Mouse (Mus musculus) kidney, embryonic 15.5 days (tissue): ENCODE results near the gene Sh3d19. TPM values are rescaled to one million over a fixed set of nuclear protein-coding genes. Genes with fewer than 3 reads are reported as not detected.
"Not testable (repeated sequence)": the region's sequence is repeated elsewhere in the genome, so short reads cannot be mapped to it uniquely, and the experiment has no call there.

Source experiments
- ATAC-seq: fragments of 200-750 bp; cut with Nextera tagmentation; replicated peaks from 2 replicates; pipeline ENCODE4 v1.8.0; 2017; ENCODE audit warnings: moderate TSS enrichment; ENCODE audit not compliant: low FRiP score
- H3K27ac ChIP-seq: fragments of 300-500 bp; sonication (generic); 2 replicates; pipeline ENCODE4 v1.5.1; 2015; ENCODE audit warnings: mild to moderate bottlenecking, inconsistent platforms
- H3K27me3 ChIP-seq: fragments of 300-500 bp; sonication (generic); 2 replicates; pipeline ENCODE4 v1.6.1; 2015; ENCODE audit warnings: inconsistent platforms
- H3K36me3 ChIP-seq: fragments of 300-500 bp; sonication (generic); 2 replicates; pipeline ENCODE4 v1.6.1; 2015; ENCODE audit warnings: inconsistent platforms
- H3K4me1 ChIP-seq: fragments of 300-500 bp; sonication (generic); 2 replicates; pipeline ENCODE4 v1.6.1; 2015; ENCODE audit warnings: inconsistent platforms
- H3K4me2 ChIP-seq: fragments of 300-500 bp; sonication (generic); 2 replicates; pipeline ENCODE4 v1.6.1; 2015; ENCODE audit warnings: moderate library complexity, mild to moderate bottlenecking, inconsistent platforms
- H3K4me3 ChIP-seq: fragments of 300-500 bp; sonication (generic); replicated peaks from 2 replicates; pipeline ENCODE4 v1.5.1; 2015; ENCODE audit warnings: mild to moderate bottlenecking, inconsistent platforms
- H3K9ac ChIP-seq: fragments of 300-500 bp; sonication (generic); 2 replicates; pipeline ENCODE4 v1.6.1; 2015; ENCODE audit warnings: mild to moderate bottlenecking, inconsistent platforms
- H3K9me3 ChIP-seq: fragments of 300-500 bp; sonication (generic); replicated peaks from 2 replicates; pipeline ENCODE4 v1.6.1; 2016; ENCODE audit warnings: inconsistent platforms
- WGBS: fragments of 180-500 bp; shearing (Covaris S2); methylation state at CpG from one replicate; pipeline ENCODE4 v1.1.7; 2015; ENCODE audit warnings: mixed read lengths; 5-methylcytosine and 5-hydroxymethylcytosine counted together
- polyA plus RNA-seq: library from polyadenylated mRNA; unstranded; fragments of >200 nt; fragmentation: Nextera tagmentation; extraction: Ambion mirVana; gene quantifications from 2 replicates; pipeline ENCODE4 v1.2.1, GENCODE M21; 2015

Sh3d19 gene
- polyA plus RNA-seq, 1 experiment from 2014 or later: 32.3 TPM

DNA sequence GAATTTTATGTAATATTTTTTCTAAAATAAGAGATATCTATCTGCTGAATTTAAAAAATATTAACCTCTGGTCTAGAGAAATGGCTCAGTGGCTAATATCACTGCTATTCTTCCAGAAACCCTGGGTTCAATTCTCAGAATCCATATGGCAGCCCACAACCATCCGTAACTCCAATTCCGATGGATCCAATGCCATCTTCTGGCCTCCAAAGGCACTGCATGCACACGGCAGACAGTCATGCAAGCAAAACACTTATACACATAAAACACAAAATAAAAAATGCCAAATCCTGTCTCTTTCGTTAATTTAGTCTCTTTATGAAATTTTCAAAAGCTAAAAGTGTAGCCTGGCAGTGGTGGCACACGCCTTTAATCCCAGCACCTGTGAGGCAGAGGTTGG, 104.7 kb downstream of the Sh3d19 start:
- no peak overlapping the region for H3K27ac ChIP-seq
- H3K9me3 ChIP-seq: no peaks in the 10 kb centered on the region
- 95% methylated on average over 5 of the region's 5 CpGs for WGBS
- H3K4me2 ChIP-seq: no peak overlapping the region
- no peaks in the 10 kb centered on the region for H3K27me3 ChIP-seq
- no peak overlapping the region for H3K4me3 ChIP-seq
- no peak for ATAC-seq
- H3K36me3 ChIP-seq: peaks cover 3% of the 10 kb centered on the region; the same call in 1 of the 2 replicates
- H3K4me1 ChIP-seq: no peaks in the 10 kb centered on the region
- H3K9ac ChIP-seq: no peak overlapping the region

- Histone ChIP-seq H3K4me2 (no peak overlapping the region), H3K27me3 (no peaks in the 10 kb centered on the region), H3K4me3 (no peak overlapping the region), H3K9ac (no peak overlapping the region), H3K9me3 (no peaks in the 10 kb centered on the region), H3K36me3 (peaks cover 3% of the 10 kb centered on the region), H3K4me1 (no peaks in the 10 kb centered on the region), H3K27ac (no peak overlapping the region)
- WGBS: 72% methylated on average over 14 of the region's 14 CpGs
- no peak for ATAC-seq
Observed at GRCm38 (mm10) chr3:86076511-86077283, 105.8 kb downstream of the Sh3d19 start.

DNA sequence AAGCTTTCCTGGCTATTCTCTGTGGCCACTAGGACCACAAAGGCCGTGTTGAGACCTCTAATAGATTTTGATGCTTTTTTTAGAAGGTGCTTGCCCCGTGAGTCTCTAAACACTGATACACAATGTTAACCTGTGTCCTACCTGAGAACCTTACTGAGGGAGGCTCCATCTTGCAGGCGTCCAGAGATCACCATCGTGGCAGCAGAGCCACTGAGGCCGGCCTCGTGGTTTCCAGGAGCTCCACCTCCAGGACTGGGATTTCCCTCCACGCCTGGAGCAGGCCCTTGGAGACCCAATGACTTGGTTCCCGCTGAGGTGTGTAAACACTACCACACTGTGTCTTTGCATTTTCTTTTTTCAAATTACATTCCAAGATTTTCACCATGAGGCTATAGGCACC, 112.1 kb downstream of the Sh3d19 start:
- H3K4me2 ChIP-seq: no peak overlapping the region
- H3K27ac ChIP-seq: no peak overlapping the region
- 94% methylated on average over 8 of the region's 8 CpGs for WGBS
- no peak overlapping the region for H3K4me3 ChIP-seq
- no peak for ATAC-seq
- no peaks in the 10 kb centered on the region for H3K4me1 ChIP-seq
- H3K9me3 ChIP-seq: no peaks in the 10 kb centered on the region
- peaks cover 50% of the 10 kb centered on the region for H3K36me3 ChIP-seq
- no peaks in the 10 kb centered on the region for H3K27me3 ChIP-seq
- H3K9ac ChIP-seq: no peak overlapping the region

DNA sequence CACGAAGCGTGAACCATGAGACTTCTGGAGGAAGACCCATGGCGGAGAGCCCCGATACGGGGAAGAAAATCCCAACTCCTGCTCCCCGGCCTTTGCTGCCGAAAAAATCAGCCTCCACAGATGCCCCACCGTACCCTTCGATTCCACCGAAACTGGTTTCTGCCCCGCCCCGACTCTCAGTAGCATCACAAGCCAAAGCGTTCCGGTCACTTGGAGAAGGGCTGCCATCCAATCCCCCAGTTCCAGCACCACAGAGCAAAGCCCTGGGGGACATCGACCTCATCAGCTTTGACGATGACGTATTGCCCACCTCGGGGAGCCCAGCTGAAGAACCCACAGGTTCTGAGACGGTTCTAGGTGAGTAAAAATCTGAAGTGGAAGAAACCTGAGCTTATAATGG, 114.1 kb downstream of the Sh3d19 start:
- 90% methylated on average over 19 of the region's 19 CpGs for WGBS
- no peak for ATAC-seq
- H3K36me3 ChIP-seq: peaks cover 60% of the 10 kb centered on the region

DNA sequence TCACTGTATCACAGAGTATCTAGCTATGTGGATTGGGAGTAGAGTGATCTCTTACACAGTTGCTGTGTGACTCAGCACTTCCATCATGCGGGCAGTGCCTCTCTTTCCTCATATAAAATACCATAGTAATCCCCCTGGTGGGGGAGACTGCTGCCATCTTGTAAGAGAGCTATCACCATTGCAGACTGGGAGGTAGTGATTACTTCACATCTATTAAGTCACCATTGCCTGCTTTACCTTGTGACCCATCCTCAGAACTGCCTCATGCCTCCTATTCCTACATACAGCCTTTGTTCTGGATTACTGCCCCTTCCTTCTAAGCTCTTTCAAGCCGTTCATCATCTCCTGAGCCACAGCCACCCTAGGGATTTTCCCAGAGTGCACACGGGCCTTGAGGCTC, 117.0 kb downstream of the Sh3d19 start:
- Histone ChIP-seq H3K27ac (no peak overlapping the region), H3K4me1 (peaks cover 3% of the 10 kb centered on the region; the same call in 1 of the 2 replicates), H3K4me2 (no peak overlapping the region), H3K27me3 (no peaks in the 10 kb centered on the region), H3K36me3 (peaks cover 54% of the 10 kb centered on the region), H3K9ac (no peak overlapping the region), H3K4me3 (no peak overlapping the region), H3K9me3 (no peaks in the 10 kb centered on the region)
- no peak for ATAC-seq
- WGBS: 69% methylated on average over 3 of the region's 3 CpGs

More for the DNA sequence above, 114.1 kb downstream of the Sh3d19 start:
- Histone ChIP-seq H3K27ac (no peak overlapping the region), H3K4me2 (no peak overlapping the region), H3K4me1 (no peaks in the 10 kb centered on the region), H3K9ac (no peak overlapping the region), H3K27me3 (no peaks in the 10 kb centered on the region), H3K4me3 (no peak overlapping the region), H3K9me3 (no peaks in the 10 kb centered on the region)

- 0 out of 2 replicates have a peak, but pooled peaks have one; percentile 36 for ATAC-seq
- Histone ChIP-seq H3K4me1 (peaks cover 12% of the 10 kb centered on the region), H3K27me3 (no peaks in the 10 kb centered on the region), H3K4me2 (no peak overlapping the region), H3K4me3 (no peak overlapping the region), H3K9ac (no peak overlapping the region), H3K36me3 (peaks cover 22% of the 10 kb centered on the region), H3K27ac (peak overlapping the region; percentile 75), H3K9me3 (no peaks in the 10 kb centered on the region)
- 26% methylated on average over 6 of the region's 6 CpGs for WGBS
Observed at GRCm38 (mm10) chr3:86093213-86093845, 122.4 kb downstream of the Sh3d19 start.

GRCm38 (mm10) chr3:86093907-86094306, 123.0 kb downstream of the Sh3d19 start:
- no peak overlapping the region for H3K4me2 ChIP-seq
- peaks cover 21% of the 10 kb centered on the region for H3K36me3 ChIP-seq
- WGBS: 65% methylated on average over 5 of the region's 5 CpGs
- no peaks in the 10 kb centered on the region for H3K9me3 ChIP-seq
- peak overlapping the region; percentile 68 for H3K27ac ChIP-seq
- H3K4me1 ChIP-seq: peaks cover 12% of the 10 kb centered on the region
- no peaks in the 10 kb centered on the region for H3K27me3 ChIP-seq
- ATAC-seq: no peak
- no peak overlapping the region for H3K4me3 ChIP-seq
- no peak overlapping the region for H3K9ac ChIP-seq

DNA sequence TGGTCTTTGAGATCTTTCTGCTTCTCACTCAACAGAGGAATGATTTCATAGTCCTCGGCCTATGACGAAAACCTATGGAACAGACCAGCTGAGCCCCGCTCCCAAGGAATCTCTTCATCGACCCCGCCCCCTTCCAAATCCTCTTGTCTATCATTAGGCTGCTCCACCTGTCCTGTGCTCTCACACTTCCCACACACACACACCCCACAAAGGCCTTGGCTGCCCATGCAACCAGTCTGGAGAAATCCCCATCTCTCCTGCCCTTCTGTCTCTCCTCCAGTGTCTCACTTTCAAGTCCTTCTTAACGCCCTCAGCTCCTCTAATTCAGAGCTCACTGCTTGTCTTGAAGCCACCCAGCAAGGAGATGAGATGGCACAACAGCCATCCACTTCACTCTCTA, 131.0 kb downstream of the Sh3d19 start:
- WGBS: 90% methylated on average over 6 of the region's 6 CpGs
- no peak overlapping the region for H3K4me3 ChIP-seq
- H3K4me1 ChIP-seq: no peaks in the 10 kb centered on the region
- H3K9me3 ChIP-seq: no peaks in the 10 kb centered on the region
- H3K4me2 ChIP-seq: no peak overlapping the region
- H3K9ac ChIP-seq: no peak overlapping the region
- H3K27ac ChIP-seq: no peak overlapping the region
- H3K36me3 ChIP-seq: peaks cover 60% of the 10 kb centered on the region
- no peak for ATAC-seq
- no peaks in the 10 kb centered on the region for H3K27me3 ChIP-seq

DNA sequence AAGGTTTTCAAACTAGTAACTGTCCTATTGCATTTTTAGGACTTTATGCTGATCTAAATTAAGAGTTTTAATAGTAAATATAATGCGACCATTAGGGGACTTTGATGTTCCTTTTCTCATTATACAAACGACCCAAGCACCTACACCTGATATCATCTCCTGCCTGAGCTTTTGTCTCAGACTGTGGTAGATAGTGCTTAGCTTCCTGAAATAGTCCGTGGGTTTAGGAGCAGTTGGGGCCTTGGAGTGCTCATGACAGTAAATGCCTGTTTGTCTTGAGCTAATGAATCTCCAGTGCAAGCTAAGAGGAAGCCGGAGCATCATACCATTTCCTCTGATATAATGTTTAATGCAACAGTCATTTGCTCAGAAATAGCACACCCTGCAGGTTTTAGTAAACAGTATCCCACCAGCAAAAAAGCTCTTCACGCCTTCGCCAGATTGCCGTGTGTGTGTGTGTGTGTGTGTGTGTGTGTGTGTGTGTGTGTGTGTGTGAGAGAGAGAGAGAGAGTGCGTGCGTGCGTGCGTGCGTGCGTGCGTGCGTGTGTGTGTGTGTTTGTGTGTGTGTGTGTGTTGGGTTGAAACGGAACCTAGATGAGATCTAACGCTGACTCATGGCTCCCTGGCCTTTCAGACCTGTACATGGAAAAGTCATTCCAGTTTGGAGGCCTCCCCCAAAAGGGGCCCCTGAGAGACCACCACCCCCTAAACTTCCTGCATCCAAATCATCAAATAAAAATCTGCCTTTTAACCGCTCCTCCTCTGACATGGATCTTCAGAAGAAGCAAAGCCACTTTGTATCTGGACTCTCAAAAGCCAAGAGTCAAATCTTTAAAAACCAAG, 132.8 kb downstream of the Sh3d19 start:
- WGBS: 81% methylated on average over 18 of the region's 18 CpGs
- H3K36me3 ChIP-seq: peaks cover 63% of the 10 kb centered on the region
- H3K4me3 ChIP-seq: no peak overlapping the region
- H3K27me3 ChIP-seq: no peaks in the 10 kb centered on the region
- H3K4me1 ChIP-seq: no peaks in the 10 kb centered on the region
- H3K9me3 ChIP-seq: no peaks in the 10 kb centered on the region
- no peak overlapping the region for H3K9ac ChIP-seq
- H3K27ac ChIP-seq: no peak overlapping the region
- H3K4me2 ChIP-seq: no peak overlapping the region
- ATAC-seq: no peak

DNA sequence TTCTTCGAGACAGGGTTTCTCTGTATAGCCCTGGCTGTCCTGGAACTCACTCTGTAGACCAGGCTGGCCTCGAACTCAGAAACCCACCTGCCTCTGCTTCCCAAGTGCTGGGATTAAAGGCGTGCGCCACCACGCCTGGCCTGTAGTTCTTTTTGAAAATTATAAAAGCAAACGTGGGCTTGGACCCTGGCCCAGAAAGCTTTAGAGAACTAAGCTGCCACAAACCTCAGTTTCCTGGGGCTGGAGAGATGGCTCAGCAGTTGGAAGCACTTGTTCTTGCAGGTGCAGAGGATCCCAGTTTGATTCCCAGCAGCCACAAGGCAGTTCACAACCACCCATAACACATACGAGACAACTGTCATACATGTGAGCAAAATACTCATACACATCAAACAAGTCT, 133.5 kb downstream of the Sh3d19 start:
- WGBS: 88% methylated on average over 7 of the region's 7 CpGs
- H3K4me3 ChIP-seq, H3K27me3 ChIP-seq, H3K27ac ChIP-seq, H3K9me3 ChIP-seq, H3K4me1 ChIP-seq, H3K9ac ChIP-seq, H3K4me2 ChIP-seq, ATAC-seq: not testable (repeated sequence)
- H3K36me3 ChIP-seq: peaks cover 62% of the 10 kb centered on the region

DNA sequence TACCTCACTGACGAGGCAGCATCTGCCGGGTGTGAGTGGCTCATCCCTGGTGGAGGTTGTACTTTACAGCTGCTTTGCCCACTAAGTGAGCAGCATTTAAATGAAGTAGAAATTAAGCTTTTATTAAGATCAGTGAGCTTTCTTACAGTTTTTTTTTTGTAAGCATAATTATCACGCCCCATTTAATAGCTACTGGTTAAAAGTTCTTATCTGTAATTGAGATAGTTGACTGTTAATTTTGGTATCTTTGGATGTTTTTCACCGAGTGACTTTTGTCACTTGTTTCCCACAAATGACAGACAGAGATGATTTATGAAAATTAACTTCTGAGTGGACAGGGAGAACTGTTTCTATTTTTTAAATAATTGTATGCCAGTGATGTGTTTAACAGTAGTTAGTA, 134.0 kb downstream of the Sh3d19 start:
- Histone ChIP-seq H3K4me3 (no peak overlapping the region), H3K4me1 (no peaks in the 10 kb centered on the region), H3K27ac (no peak overlapping the region), H3K4me2 (no peak overlapping the region), H3K9ac (no peak overlapping the region), H3K36me3 (peaks cover 57% of the 10 kb centered on the region), H3K9me3 (no peaks in the 10 kb centered on the region), H3K27me3 (no peaks in the 10 kb centered on the region)
- WGBS: 84% methylated on average over 4 of the region's 4 CpGs
- no peak for ATAC-seq

- Histone ChIP-seq H3K4me3 (no peak overlapping the region), H3K4me2 (no peak overlapping the region), H3K4me1 (no peaks in the 10 kb centered on the region), H3K27me3 (no peaks in the 10 kb centered on the region), H3K9me3 (no peaks in the 10 kb centered on the region), H3K27ac (no peak overlapping the region), H3K36me3 (peaks cover 49% of the 10 kb centered on the region), H3K9ac (no peak overlapping the region)
- 85% methylated on average over 8 of the region's 8 CpGs for WGBS
- ATAC-seq: no peak
Observed at GRCm38 (mm10) chr3:86106086-86106632, 135.2 kb downstream of the Sh3d19 start.
